ENCODE assay signal across 19 mouse cellular contexts in genomic region chr5:32914071-32914470, GRCm38 (mm10). TPM values are rescaled to one million over a fixed set of nuclear protein-coding genes. Genes with fewer than 3 reads are reported as not detected.
A peak's percentile ranks its signal among the peaks of the same experiment; 100 is the strongest.
DNase-seq lines count a peak whose midpoint lies in the region; ATAC-seq and TF ChIP-seq lines count a peak whose summit lies in the region.
"Had no signal": no experiment of that assay in that cellular context is flagged by ENCODE, and none has a peak within 500 bp of the region (broad histone marks: within the 10 kb centered on the region; RNA-seq: fewer than 3 reads in every experiment).

No protein-coding gene starts in this region.

- peak; percentile 10 for DNase-seq in forebrain, embryonic 14.5 days (ENCODE audit: low spot score)
- no peak for DNase-seq in forebrain, embryonic 11.5 days (ENCODE audit: low spot score)
- no peak for DNase-seq in layer of hippocampus, adult 2 months (ENCODE audit: low spot score in 2 of 2)
- DNase-seq in layer of hippocampus, adult 11-12 months (ENCODE audit: low spot score), result no peak
- DNase-seq in 3T3-L1 (ENCODE audit: low read depth, low spot score), result peak; percentile 47
- peak; percentile 12 for DNase-seq in brain, embryonic 14.5 days (ENCODE audit: low read depth)
- no peak for DNase-seq in thymus, adult 18-20 months
- DNase-seq in layer of hippocampus, adult 8-10 months (ENCODE audit: low spot score in 2 of 2), result no peak
- DNase-seq: adrenal gland, postnatal 25 days; cerebellum, adult 9-11 months; gastrocnemius, postnatal 25 days; kidney, postnatal 4 days; lung, adult 2 months had no signal

- H3K27ac ChIP-seq in forebrain, embryonic 14.5 days (ENCODE audit: low read depth, low read length), result no peak overlapping the region
- H3K27ac ChIP-seq in forebrain, embryonic 11.5 days (ENCODE audit: low read depth, low read length), result no peak overlapping the region
- H3K27ac ChIP-seq in layer of hippocampus, adult 2 months, result no peak overlapping the region
- H3K27ac ChIP-seq: heart, embryonic 13.5 days; limb, embryonic 12.5 days; neural tube, embryonic 15.5 days had no signal

- H3K4me1 ChIP-seq in forebrain, embryonic 14.5 days (ENCODE audit: control insufficient read depth, insufficient read depth, low read length), result no peaks in the 10 kb centered on the region
- no peaks in the 10 kb centered on the region for H3K4me1 ChIP-seq in forebrain, embryonic 11.5 days (replicated peaks; ENCODE audit: control insufficient read depth, insufficient read depth, low read length)
- H3K4me1 ChIP-seq: heart, embryonic 13.5 days; limb, embryonic 12.5 days; neural tube, embryonic 15.5 days had no signal

- WGBS in forebrain, embryonic 14.5 days, result 79% methylated on average over 3 of the region's 3 CpGs
- WGBS in forebrain, embryonic 11.5 days, result 90% methylated on average over 3 of the region's 3 CpGs

- no peak overlapping the region for H3K4me2 ChIP-seq in forebrain, embryonic 14.5 days (ENCODE audit: low read length)
- H3K4me2 ChIP-seq in forebrain, embryonic 11.5 days (ENCODE audit: low read depth, low read length, severe bottlenecking), result no peak overlapping the region
- H3K4me2 ChIP-seq: heart, embryonic 13.5 days; limb, embryonic 12.5 days; neural tube, embryonic 15.5 days had no signal

- H3K36me3 ChIP-seq in forebrain, embryonic 14.5 days (ENCODE audit: control insufficient read depth, insufficient read depth, low read length), result peaks cover 67% of the 10 kb centered on the region
- H3K36me3 ChIP-seq in forebrain, embryonic 11.5 days (ENCODE audit: control insufficient read depth, insufficient read depth, low read length), result no peaks in the 10 kb centered on the region; the same call in 1 of the 2 replicates

- peak; percentile 65 for TF ChIP-seq CTCF in layer of hippocampus, adult 2 months (conservative IDR thresholded peaks at IDR 0.05)
- peak; percentile 14; the same call in 1 of the 2 replicates for TF ChIP-seq CTCF in brain, embryonic 14.5 days (IDR thresholded peaks at IDR 0.05; ENCODE audit: borderline replicate concordance, extremely low read depth, insufficient read depth, insufficient read length)

- no peaks in the 10 kb centered on the region for H3K9me3 ChIP-seq in forebrain, embryonic 14.5 days (replicated peaks; ENCODE audit: control insufficient read depth, low read length)
- H3K9me3 ChIP-seq in forebrain, embryonic 11.5 days (ENCODE audit: control insufficient read depth, low read length), result no peaks in the 10 kb centered on the region
- H3K9me3 ChIP-seq: G1E; heart, embryonic 13.5 days; limb, embryonic 12.5 days; megakaryocyte, embryonic 14.5 days; neural tube, embryonic 15.5 days had no signal

- ATAC-seq in forebrain, embryonic 14.5 days, result no peak
- ATAC-seq in forebrain, embryonic 11.5 days (replicated peaks; ENCODE audit: low FRiP score), result no peak
- ATAC-seq: intestine, embryonic 16.5 days had no signal

- TF ChIP-seq POLR2A in brain, embryonic 14.5 days (IDR thresholded peaks at IDR 0.05; ENCODE audit: borderline replicate concordance, extremely low read depth, insufficient read depth, insufficient read length, poor library complexity, severe bottlenecking), result no peak

- H3K27me3 ChIP-seq in forebrain, embryonic 14.5 days (replicated peaks; ENCODE audit: control insufficient read depth, insufficient read depth, low read length), result no peaks in the 10 kb centered on the region
- no peaks in the 10 kb centered on the region for H3K27me3 ChIP-seq in forebrain, embryonic 11.5 days (ENCODE audit: control insufficient read depth, insufficient read depth, low read length)
- H3K27me3 ChIP-seq: heart, embryonic 13.5 days; limb, embryonic 12.5 days; megakaryocyte, embryonic 14.5 days; neural tube, embryonic 15.5 days had no signal

- no peak overlapping the region for H3K4me3 ChIP-seq in forebrain, embryonic 14.5 days (ENCODE audit: low read depth, low read length)
- H3K4me3 ChIP-seq in forebrain, embryonic 11.5 days (ENCODE audit: low read depth, low read length), result no peak overlapping the region
- H3K4me3 ChIP-seq in layer of hippocampus, adult 2 months, result no peak overlapping the region
- H3K4me3 ChIP-seq: heart, embryonic 13.5 days; limb, embryonic 12.5 days; megakaryocyte, embryonic 14.5 days; neural tube, embryonic 15.5 days had no signal

- no peak overlapping the region for H3K9ac ChIP-seq in forebrain, embryonic 14.5 days (ENCODE audit: low read length)
- H3K9ac ChIP-seq in forebrain, embryonic 11.5 days (ENCODE audit: low read length), result no peak overlapping the region
- H3K9ac ChIP-seq: heart, embryonic 13.5 days; limb, embryonic 12.5 days; neural tube, embryonic 15.5 days had no signal

RNA-seq across cellular contexts. Expression of gene Depdc5, which starts 50.6 kb away (rescaled TPM):
- polyA plus RNA-seq in forebrain, embryonic 14.5 days (2014; fragmentation: Nextera tagmentation; extraction: Ambion mirVana), result 19.0 and 23.2 TPM in 2 replicates
- polyA plus RNA-seq in forebrain, embryonic 11.5 days (2014; fragmentation: Nextera tagmentation; extraction: Ambion mirVana), result 32.6 and 40.3 TPM in 2 replicates
- 10 to 100 TPM; 67.8 to 73.2 TPM for total RNA-seq in layer of hippocampus, adult 2 months (2021)
- polyA plus RNA-seq in brain, embryonic 14.5 days (2012; rRNA removed), result 44.2 and 48.0 TPM in 2 replicates
- 10 to 100 TPM; 68.2 to 75.3 (median 72.5) TPM for total RNA-seq in layer of hippocampus, adult 8-10 months (2022)

Comparison
In these comparisons a context has a peak if more than half of its experiments do, and no peak if none do; other contexts are left out.
1. DNase-seq: peak in forebrain, embryonic 14.5 days (single experiment), 3T3-L1 (single experiment) and brain, embryonic 14.5 days (single experiment); none in forebrain, embryonic 11.5 days (single experiment), layer of hippocampus, adult 2 months (0 of 2), layer of hippocampus, adult 11-12 months (single experiment), thymus, adult 18-20 months (0 of 2) and layer of hippocampus, adult 8-10 months (0 of 2).